Mouse (Mus musculus) gastrocnemius, adult 2 months (tissue): ENCODE results near the gene Gmnn. TPM values are rescaled to one million over a fixed set of nuclear protein-coding genes. Genes with fewer than 3 reads are reported as not detected.

Experiments
- DNase-seq: peaks from one replicate; pipeline ENCODE4 v3.0.0; 2022
- H3K27ac ChIP-seq: fragments of 200-600 bp; 2 replicates; pipeline ENCODE4 v1.8.1; 2022; ENCODE audit warnings: mild to moderate bottlenecking
- H3K4me3 ChIP-seq: fragments of 200-600 bp; 2 replicates; pipeline ENCODE4 v1.8.1; 2022; ENCODE audit warnings: mild to moderate bottlenecking, moderate library complexity
- CTCF ChIP-seq: fragments of 200-600 bp; IDR thresholded peaks from 2 replicates; pipeline ENCODE4 v1.8.1; 2022; ENCODE audit warnings: antibody characterized with exemption, mild to moderate bottlenecking, moderate library complexity
- intact Hi-C: fragments of 180-260 bp; cut with DNase I; formaldehyde crosslinking; loops from one replicate; pipeline ENCODE4 v1.15.1; 2025
- long read RNA-seq, 2 experiments: library from polyadenylated mRNA; stranded (forward); transcript quantifications; one replicate each; pipeline ENCODE4 v2.0.0; 2021
- total RNA-seq, 2 experiments: library from RNA; stranded (reverse); gene quantifications; 2 replicates each; pipeline ENCODE4 v1.2.3; 2021

Gene Gmnn
- 1 to 10 TPM; 3.8 to 5.1 TPM for total RNA-seq
- long read RNA-seq, experiment 1, partial matches to known transcripts, result 1 of 4 reads
- long read RNA-seq, experiment 1, other reads (novel, unspliced or antisense), result 0 of 4 reads
- long read RNA-seq, experiment 2, transcript Gmnn-202 (7 exons, 963 nt), result major isoform, 8 of 16 reads
- long read RNA-seq, experiment 2, partial matches to known transcripts, result 7 of 16 reads
- long read RNA-seq, experiment 2, other reads (novel, unspliced or antisense), result 1 of 16 reads

- DNase-seq, result peak; percentile 92
- H3K4me3 ChIP-seq, result peak within 1 kb of the TSS; percentile 95
- TF ChIP-seq CTCF, result no peak
- intact Hi-C loops, result loop anchor here (2.0 kb wide), 1 partner anchor 39 kb away; the partner anchor contains the start of gene BC005537
- H3K27ac ChIP-seq, result peak within 1 kb of the TSS; percentile 91
These were observed at the start of gene Gmnn for GRCm38 (mm10) chr13:24761403-24762227. Gene Gmnn (minus strand): TSS chr13:24761923.

- H3K27ac ChIP-seq, result no peak overlapping the region
- TF ChIP-seq CTCF, result no peak
- intact Hi-C loops, result no loop called here
- no peak for DNase-seq
- H3K4me3 ChIP-seq, result no peak overlapping the region
These were observed 44.4 kb upstream of the Gmnn start for GRCm38 (mm10) chr13:24806079-24806478.

- intact Hi-C loops, result no loop called here
- DNase-seq, result no peak
- Histone ChIP-seq H3K4me3 (peak overlapping the region; percentile 77), H3K27ac (peak overlapping the region; percentile 32; the same call in 1 of the 2 replicates)
- no peak for TF ChIP-seq CTCF
These were observed 41.5 kb upstream of the Gmnn start for GRCm38 (mm10) chr13:24803196-24803595.

GRCm38 (mm10) chr13:24802131-24802691 lies 40.5 kb upstream of the Gmnn start:
- H3K27ac ChIP-seq, result peak overlapping the region; percentile 100
- peak; percentile 52 for DNase-seq
- peak overlapping the region; percentile 77 for H3K4me3 ChIP-seq
- intact Hi-C loops, result no loop called here
- no peak for TF ChIP-seq CTCF

GRCm38 (mm10) chr13:24801308-24801921 lies 39.7 kb upstream of the Gmnn start, which contains the start of gene BC005537:
Gene BC005537 (plus strand): TSS chr13:24801657.
- H3K4me3 ChIP-seq, result peak within 1 kb of the TSS; percentile 77
- peak; percentile 34; the same call in 1 of the 2 replicates for TF ChIP-seq CTCF
- DNase-seq, result peak; percentile 79
- intact Hi-C loops, result loop anchor here (2.0 kb wide), 2 partner anchors 29 to 41 kb away; partner anchors contain the start of genes Acot13, Gmnn and Tdp2
- peak within 1 kb of the TSS; percentile 100 for H3K27ac ChIP-seq

- no peak for TF ChIP-seq CTCF
- Histone ChIP-seq H3K4me3 (peak overlapping the region; percentile 77), H3K27ac (peak overlapping the region; percentile 100)
- DNase-seq, result peak; percentile 98
- intact Hi-C loops, result loop anchor here (2.0 kb wide), 2 partner anchors 30 to 40 kb away; partner anchors contain the start of genes Acot13, Gmnn and Tdp2
These were observed 39.1 kb upstream of the Gmnn start for GRCm38 (mm10) chr13:24800674-24801307.

- Histone ChIP-seq H3K4me3 (peak overlapping the region; percentile 77), H3K27ac (peak overlapping the region; percentile 100)
- DNase-seq, result peak; percentile 50
- no peak for TF ChIP-seq CTCF
- intact Hi-C loops, result loop anchor here (2.0 kb wide), 2 partner anchors 31 to 39 kb away; partner anchors contain the start of genes Acot13, Gmnn and Tdp2
These were observed 38.4 kb upstream of the Gmnn start for GRCm38 (mm10) chr13:24799925-24800673.

GRCm38 (mm10) chr13:24799378-24799777 lies 37.7 kb upstream of the Gmnn start:
- DNase-seq, result no peak
- peak overlapping the region; percentile 100 for H3K27ac ChIP-seq
- no peak for TF ChIP-seq CTCF

GRCm38 (mm10) chr13:24798686-24799085 lies 37.0 kb upstream of the Gmnn start:
- intact Hi-C loops, result no loop called here
- no peak for DNase-seq
- Histone ChIP-seq H3K27ac (no peak overlapping the region), H3K4me3 (no peak overlapping the region)
- TF ChIP-seq CTCF, result no peak

More at GRCm38 (mm10) chr13:24799378-24799777, 37.7 kb upstream of the Gmnn start:
- intact Hi-C loops, result no loop called here
- peak overlapping the region; percentile 77 for H3K4me3 ChIP-seq

GRCm38 (mm10) chr13:24792411-24793045 lies 30.8 kb upstream of the Gmnn start:
- TF ChIP-seq CTCF, result no peak
- no peak for DNase-seq
- Histone ChIP-seq H3K4me3 (no peak overlapping the region), H3K27ac (peak overlapping the region; percentile 55)
- intact Hi-C loops, result no loop called here

- intact Hi-C loops, result no loop called here
- no peak overlapping the region for H3K4me3 ChIP-seq
- TF ChIP-seq CTCF, result no peak
- peak; percentile 34 for DNase-seq
- H3K27ac ChIP-seq, result no peak overlapping the region
These were observed 29.6 kb upstream of the Gmnn start for GRCm38 (mm10) chr13:24791349-24791748.
